Mouse (Mus musculus) adrenal gland, postnatal 14 days (tissue): Measurements from ENCODE around the gene Tuba1c. TPM values are rescaled to one million over a fixed set of nuclear protein-coding genes. Genes with fewer than 3 reads are reported as not detected.
A peak's percentile ranks its signal among the peaks of the same experiment; 100 is the strongest.
"Not testable (repeated sequence)": the region's sequence is repeated elsewhere in the genome, so short reads cannot be mapped to it uniquely, and the experiment has no call there.

Experiments
- DNase-seq: peaks from one replicate; pipeline ENCODE4 v3.0.0; 2021; ENCODE audit warnings: mixed read lengths
- microRNA-seq, 2 experiments: library from miRNA; unstranded; fragments of <30 nt; microRNA quantifications; one replicate each; pipeline ENCODE4 v1.2.0; 2021
- total RNA-seq: library from RNA; stranded (reverse); gene quantifications from 2 replicates; pipeline ENCODE4 v1.2.3, GENCODE M21; 2021

Tuba1c gene
- total RNA-seq, 1 experiment from 2014 or later = 200 TPM

DNA sequence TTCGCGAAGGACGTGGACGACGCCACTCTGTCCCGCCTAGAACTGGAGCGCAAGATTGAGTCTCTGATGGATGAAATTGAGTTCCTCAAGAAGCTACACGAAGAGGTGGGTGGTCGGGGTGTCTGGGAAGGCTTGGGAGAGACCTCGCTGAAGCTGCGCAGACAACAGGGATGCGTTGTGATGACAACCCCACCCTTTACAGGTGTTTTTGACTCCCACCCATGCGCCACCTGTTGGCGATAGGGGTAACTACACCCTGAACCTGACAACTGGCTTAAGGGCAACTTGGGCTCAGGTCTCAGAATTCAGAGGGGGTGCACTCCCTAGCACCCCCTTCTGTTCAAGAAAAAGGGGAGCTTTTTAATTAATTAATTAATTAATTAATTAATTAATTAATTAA, 26.6 kb downstream of the Tuba1c start:
- peak; percentile 45 for DNase-seq

DNA sequence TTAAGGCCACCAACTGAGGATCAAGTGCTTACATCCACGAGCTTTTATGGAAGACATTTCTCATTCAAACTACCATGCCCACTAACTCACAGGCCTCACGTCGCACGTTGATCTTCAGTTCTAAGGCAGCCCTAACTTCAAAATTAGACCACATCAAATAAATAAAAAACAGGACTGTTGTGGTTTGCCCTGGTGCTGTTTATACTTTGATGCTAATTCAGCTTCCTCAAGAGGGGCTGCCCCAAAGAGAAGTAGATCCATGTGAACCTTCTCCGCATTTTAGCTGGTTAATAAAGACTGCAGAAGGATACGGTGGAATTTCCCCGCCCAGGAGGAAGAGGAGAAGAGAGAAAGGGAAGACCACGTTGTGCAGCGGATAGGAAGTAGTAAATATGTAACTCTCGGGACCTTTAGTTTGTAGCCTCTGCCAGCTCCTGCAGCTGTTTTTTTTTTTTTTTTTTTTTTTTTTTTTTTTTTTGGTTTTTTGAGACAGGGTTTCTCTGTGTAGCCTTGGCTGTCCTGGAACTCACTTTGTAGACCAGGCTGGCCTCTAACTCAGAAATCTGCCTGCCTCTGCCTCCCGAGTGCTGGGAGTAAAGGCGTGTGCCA, 36.0 kb downstream of the Tuba1c start:
- no peak for DNase-seq

DNA sequence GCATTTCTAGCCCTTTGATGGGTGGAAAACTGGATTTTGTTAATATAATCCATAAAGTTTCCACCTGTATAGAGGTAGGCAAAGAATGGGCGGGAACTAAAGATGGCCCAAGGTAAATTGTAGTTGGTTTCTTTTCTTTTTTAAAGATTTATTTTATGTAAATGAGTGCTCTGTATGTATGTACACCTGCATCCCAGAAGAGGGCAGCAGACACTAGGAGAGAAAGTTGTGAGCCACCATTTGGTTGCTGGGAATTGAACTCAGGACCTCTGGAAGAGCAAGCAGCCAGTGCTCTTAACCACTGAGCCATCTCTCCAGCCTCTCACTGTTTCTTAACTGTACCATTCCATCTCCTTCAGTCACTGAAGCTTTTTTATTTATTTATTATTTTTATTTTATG, 42.3 kb downstream of the Tuba1c start:
- DNase-seq = no peak

DNA sequence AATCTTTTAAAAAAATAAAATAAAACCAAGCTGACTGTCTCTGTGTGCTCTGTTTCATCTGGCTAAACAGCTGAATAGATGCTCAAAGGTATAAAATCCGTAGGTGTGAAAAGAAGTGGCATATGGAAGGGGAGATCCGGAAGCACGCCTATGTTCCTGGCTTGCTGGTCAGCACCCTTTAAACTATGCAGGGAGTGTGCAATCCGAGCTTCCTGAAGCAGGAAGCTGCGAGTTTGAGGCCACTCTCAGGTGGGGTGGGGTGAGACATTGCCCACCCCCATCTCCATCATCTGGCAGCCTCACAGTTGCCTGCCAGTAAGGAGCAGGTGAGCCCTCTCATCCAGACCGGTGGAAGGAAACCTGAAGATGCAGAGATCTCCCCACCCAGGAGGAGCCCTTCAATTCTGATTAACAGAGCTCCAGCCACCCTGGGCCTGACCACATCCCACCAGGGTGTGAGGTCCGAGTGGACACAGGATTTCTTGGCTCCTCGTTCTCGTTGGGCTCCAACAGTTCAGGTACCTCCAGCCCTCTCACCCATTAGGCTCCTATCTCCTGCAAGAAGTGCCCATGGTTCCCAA, 44.4 kb downstream of the Tuba1c start, which contains the start of gene Troap:
Gene Troap, plus strand, starts transcription at position 557 of the 581 bp plus-strand sequence.
- no peak for DNase-seq

DNA sequence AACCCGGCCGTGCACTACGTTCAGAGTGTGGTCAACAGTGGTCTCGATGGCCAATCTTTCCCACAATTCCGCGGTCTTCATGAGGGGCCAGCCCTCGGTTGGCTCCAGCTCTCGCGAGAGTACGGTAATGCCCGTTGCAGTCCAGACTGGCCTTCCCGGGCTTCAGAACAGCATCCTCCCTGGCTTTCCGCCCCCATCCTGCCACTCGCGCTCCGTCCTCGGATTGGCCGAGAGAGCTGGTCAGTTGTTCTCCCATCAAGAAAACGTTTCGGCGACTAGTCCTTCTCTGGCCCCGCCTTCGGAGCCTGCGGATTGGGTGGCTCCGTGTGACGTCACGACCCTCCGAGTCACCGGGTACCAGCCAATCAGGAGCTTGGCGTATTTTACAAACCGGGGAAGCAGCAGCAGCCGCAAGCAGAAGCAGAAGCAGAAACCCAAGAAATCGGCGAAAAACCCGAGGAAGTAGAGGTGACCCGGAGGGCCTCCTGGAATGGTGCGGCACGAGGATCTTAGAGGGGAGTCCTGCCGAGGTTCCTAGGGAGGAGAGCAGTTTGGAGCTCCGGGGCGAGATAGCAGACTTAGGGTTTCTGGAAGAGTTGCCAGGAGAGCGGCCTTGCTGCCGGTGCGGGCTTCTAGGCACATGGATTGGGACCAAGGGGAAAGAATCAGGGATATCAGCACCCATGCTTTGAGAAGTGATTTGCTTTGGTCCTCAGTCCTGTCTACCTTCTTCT, 45.1 kb downstream of the Tuba1c start:
- peak; percentile 98 for DNase-seq

DNA sequence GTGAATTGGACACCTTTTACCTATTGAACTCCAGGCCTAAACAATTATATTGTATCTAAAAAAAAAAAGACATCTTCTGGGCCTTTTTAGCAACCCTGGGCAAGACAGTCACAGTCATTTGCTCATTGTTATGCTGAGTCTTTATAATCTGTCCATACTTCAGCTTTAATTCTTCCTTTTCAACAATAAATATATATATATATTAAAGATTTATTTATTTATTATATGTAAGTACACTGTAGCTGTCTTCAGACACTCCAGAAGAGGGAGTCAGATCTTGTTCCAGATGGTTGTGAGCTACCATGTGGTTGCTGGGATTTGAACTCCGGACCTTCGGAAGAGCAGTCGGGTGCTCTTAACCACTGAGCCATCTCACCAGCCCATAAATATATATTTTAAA, 46.3 kb downstream of the Tuba1c start:
- DNase-seq = not testable (repeated sequence)

DNA sequence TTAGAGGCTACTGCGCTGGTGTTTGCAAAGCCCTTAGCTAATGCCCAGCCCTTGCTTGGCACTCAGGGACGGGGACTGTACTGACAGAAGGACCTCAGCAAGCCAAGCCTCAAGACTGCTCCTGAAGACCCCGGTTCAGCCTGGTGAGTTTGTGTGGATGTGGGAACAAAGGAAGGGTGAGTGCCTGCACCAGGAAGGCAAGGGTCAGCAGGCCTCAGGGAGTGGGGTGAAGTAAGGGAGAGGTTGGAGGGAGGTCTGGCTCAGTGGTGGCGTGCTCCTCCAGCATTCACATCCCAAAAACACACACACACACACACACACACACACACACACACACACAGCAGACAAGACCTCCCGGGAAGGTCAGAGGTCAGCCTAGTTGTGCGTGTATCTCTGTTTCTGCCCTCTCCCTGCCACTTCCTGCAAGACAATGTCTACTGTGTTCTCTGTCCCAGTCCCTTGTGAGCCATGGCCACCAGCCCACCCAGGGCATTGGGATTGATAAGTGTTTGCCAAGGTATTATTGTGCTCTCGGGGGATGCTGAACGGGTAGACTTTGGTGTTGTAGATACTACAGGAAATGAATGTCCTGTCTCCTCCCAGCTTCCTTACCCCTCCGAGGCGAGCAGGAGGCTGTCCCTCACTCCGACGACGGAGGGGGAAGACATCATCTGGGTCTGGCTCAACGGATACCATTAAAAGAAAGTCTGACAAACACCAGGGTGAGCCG, 48.7 kb downstream of the Tuba1c start:
- no peak for DNase-seq

DNA sequence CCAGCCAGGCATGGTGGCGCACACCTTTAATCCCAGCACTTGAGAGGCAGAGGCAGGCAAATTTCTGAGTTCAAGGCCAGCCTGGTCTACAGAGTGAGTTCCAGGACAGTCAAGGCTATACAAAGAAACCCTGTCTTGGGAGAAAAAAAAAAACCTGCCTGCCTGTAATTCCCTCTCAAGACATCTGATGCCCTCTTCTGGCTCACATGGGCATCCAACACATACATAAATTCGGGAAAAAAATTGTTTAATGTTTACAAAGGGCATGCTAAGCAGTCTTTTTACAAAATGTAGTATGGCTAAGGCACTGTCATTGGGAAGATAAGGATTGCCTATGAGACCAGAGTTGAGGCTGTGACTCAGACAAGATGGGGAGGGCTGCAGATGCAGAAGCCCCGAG, 50.1 kb downstream of the Tuba1c start:
- no peak for DNase-seq

DNA sequence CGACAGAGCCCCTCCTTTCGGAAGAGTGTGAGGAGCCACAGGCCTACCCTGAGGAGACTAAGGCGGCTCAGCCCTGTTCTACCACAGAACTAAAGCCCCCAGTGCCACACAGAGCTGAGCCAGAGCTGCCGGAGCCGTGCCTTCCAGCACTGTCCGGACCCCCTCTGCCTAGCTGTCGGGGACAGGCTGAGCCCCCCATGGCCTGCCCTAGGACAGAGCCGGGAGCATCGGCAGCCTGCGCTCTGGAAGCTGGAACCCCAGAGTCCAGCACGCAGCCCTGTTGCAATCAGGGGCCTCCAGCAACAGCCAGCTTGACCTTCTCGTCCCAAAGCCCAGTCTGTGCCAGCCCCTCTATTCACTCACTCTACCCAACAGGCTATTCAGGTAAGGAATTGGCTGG, 52.6 kb downstream of the Tuba1c start:
- DNase-seq = no peak

DNA sequence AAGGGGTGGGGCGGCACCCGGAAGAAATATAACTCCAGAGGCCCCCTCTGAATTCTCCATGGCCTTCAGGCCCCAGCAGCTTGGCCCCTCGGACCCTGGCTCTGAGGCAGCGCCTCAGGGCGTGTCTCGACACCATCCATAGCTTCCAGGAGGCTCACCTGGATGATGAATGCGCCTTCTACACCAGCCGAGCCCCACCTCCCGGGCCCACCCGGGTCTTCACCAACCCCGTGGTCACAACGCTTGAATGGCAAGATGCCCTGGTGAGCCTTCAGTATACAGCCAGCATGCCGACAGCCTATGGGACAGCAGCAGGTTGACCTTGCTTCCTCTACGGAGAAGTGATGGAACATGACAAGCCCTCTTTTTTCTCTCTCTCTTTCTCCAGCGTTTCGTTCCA, 53.1 kb downstream of the Tuba1c start:
- no peak for DNase-seq

DNA sequence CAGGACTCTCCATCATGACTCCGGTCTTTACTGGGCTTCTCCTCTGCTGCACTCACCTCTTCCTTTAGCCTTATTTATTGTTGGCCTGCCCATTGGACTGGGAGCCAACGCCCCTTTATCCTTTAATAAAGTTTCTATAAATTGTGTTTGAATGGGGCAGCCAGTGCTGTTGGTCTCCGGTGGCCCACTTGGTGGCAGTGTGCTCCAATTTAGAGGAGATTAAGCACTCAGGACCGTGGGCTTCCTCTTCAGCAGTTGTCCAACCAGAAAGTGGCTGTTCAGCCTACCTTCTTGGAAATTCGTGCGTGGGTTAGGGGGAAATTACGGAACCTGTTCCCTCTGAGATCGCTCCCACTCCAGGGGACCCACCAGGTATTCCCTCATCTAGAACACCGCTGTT, 53.6 kb downstream of the Tuba1c start:
- peak; percentile 71 for DNase-seq

DNA sequence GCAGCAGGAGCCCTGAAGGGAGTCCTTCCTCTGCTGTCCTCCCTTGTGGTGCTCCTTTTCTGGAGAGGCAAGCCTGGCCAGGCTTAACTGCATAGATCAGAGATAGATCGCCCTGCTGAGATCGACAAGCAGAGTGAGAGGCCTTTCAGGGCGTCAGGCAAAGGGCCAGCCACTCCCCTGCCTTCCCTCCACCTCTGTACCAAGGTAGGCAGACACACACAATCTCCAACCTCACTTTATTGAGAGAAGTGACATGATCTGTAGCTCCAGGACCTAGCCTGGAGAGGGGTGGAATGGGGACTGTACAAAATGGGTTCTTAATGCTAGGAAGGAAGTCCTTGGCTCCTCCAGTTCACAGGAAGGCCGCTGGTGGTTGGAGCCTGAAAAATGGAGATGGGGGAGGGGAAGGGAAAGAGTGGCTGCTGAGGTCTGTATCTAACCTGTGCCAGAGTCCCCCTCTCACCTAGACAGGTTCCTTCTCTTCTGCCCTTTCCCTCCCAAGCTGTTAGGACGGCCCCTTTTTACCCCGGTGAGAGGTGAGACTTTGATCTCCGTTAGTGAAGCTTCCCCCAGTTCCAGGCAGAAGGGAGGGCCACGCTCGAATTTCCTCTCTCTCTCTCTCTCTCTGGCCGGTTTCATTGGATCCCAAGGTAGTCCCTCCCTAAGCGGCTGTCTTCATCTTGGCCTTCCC, 54.3 kb downstream of the Tuba1c start:
- DNase-seq = no peak

DNA sequence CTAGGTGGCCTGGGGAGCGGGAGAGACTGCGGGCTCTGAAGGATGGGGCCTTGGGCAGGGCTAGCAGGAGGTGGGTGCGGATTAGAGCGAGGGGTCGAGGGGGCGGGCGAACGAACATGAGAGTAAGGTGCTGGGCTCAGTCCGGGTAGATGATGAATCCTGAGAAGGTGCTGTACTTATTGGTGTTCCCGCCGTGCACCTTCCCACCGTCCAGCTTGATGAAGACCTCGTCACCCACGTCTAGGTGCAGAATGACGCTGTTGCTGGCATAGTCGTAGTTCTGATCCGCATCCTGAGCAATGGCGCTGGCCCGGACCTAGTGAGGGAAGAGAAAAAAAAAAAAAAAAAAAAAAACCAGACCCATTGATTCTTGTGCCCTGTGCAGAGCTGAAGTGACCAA, 54.9 kb downstream of the Tuba1c start:
- no peak for DNase-seq

DNA sequence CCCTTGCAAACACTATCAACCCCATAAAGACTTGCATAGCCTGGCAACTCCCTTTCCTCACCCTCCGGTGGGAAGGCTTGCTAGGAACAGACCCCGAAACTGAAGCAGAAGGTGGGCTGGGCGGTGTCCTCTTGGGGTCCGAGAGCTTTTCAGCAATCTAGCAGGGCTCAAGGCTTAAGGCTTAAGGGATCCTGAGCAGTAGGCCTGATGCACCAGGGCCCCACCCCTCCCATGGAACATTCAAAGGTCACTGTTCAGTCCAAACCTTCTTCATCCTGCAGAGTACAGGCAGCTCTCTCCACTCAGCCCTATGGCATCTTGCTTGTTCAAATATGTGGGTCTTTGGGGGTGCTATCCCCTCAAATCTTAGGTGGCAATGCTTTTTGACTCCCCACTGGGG, 56.3 kb downstream of the Tuba1c start:
- no peak for DNase-seq

DNA sequence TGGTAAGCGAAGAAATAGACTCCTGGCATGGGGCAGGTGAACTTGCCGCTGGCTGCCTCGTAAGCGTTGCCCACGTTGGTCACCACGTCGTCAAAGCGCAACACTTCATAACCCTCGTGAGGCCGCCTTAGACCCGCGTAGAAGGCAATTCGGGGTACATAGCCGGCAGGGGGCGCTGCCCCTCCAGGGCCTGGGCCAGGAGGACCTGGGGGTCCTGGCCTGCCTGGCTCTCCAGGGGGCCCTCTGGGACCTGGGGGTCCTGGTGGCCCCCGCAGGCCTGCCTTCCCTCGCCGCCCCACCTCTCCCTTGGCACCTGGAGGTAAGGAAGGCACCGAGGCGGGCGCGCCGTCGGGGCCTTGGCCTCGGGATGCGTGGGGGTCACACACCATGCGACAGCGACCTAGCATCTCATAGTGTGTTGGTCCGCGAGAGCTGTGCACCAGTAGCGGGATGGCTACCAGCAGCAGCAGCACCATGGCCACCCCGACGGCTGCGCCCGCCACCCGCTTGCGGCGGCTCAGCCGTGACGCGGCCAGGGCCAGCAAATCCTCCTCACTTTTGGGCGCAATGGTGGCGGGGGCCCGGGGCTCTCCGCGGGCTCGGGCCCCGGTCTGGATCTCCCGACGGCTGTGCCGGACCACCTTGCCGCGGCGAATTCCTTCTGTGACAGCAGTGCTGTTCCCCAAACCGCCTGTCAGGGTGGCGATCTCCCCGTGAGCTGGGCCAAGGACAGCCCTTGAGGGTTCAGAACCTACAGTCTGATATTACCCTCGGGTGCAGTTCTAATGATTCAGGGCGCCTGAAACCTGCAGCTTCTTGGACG, 57.8 kb downstream of the Tuba1c start, which contains the start of gene C1ql4:
Gene C1ql4, minus strand, starts transcription at position 565 of the 823 bp plus-strand sequence.
- peak; percentile 68 for DNase-seq

Small RNAs within 50 kb of the gene (microRNA-seq; reads per million reads assigned to microRNA genes)
- 0 reads per million in 2 experiments for gene Mir6960

Other genes with a start within 250 kb of the Tuba1c start
- gene Wnt1, start 240.0 kb upstream of the Tuba1c start, total RNA-seq = not detected in 2 replicates
- gene Ddn, start 220.4 kb upstream of the Tuba1c start, total RNA-seq = 0.11 TPM in 1 of 2 replicates, not detected in the other
- 59.1 and 62.5 TPM in 2 replicates for gene Prkag1, start 198.4 kb upstream of the Tuba1c start, total RNA-seq
- gene Kmt2d, start 158.7 kb upstream of the Tuba1c start, total RNA-seq = 64.0 and 66.6 TPM in 2 replicates
- 3.0 and 3.6 TPM in 2 replicates for gene Rhebl1, start 135.4 kb upstream of the Tuba1c start, total RNA-seq
- gene Dhh, start 131.4 kb upstream of the Tuba1c start, total RNA-seq = 1.9 and 3.5 TPM in 2 replicates
- 21.4 and 26.3 TPM in 2 replicates for gene Lmbr1l, start 111.7 kb upstream of the Tuba1c start, total RNA-seq
- gene Tuba1b, start 95.3 kb upstream of the Tuba1c start, total RNA-seq = 337 and 342 TPM in 2 replicates
- gene Gm49450, start 76.3 kb upstream of the Tuba1c start, total RNA-seq = not detected in 2 replicates
- gene Tuba1a, start 76.2 kb upstream of the Tuba1c start, total RNA-seq = 124 and 185 TPM in 2 replicates
- 6.5 and 25.2 TPM in 2 replicates for gene Prph, start 25.3 kb downstream of the Tuba1c start, total RNA-seq
- 6.3 and 6.9 TPM in 2 replicates for gene Troap, start 44.7 kb downstream of the Tuba1c start, total RNA-seq
- not detected in 2 replicates for gene C1ql4, start 57.9 kb downstream of the Tuba1c start, total RNA-seq
- gene Dnajc22, start 63.3 kb downstream of the Tuba1c start, total RNA-seq = 7.1 and 13.9 TPM in 2 replicates
- gene Spats2, start 96.0 kb downstream of the Tuba1c start, total RNA-seq = 18.5 and 19.9 TPM in 2 replicates
- gene Kcnh3, start 195.0 kb downstream of the Tuba1c start, total RNA-seq = 1.1 and 1.8 TPM in 2 replicates
- 41.4 and 41.9 TPM in 2 replicates for gene Mcrs1, start 222.1 kb downstream of the Tuba1c start, total RNA-seq